Mouse (Mus musculus) thymus, adult 2 months (tissue): ENCODE data around the gene Rmi2.

Source experiments
- CTCF ChIP-seq: fragments of 200-500 bp; IDR thresholded peaks from 2 replicates; pipeline ENCODE4 v1.5.1; 2012; ENCODE audit warnings: mild to moderate bottlenecking, control low read depth, low read length, moderate library complexity, borderline replicate concordance; ENCODE audit not compliant: control insufficient read depth, poor library complexity, insufficient read depth; ENCODE audit errors: extremely low read depth
- POLR2A ChIP-seq: fragments of 200-500 bp; IDR thresholded peaks from 2 replicates; pipeline ENCODE4 v1.6.1; 2012; ENCODE audit warnings: mild to moderate bottlenecking, low read length, control low read depth, moderate library complexity; ENCODE audit not compliant: control insufficient read depth, poor library complexity, insufficient read depth; ENCODE audit errors: extremely low read depth

DNA sequence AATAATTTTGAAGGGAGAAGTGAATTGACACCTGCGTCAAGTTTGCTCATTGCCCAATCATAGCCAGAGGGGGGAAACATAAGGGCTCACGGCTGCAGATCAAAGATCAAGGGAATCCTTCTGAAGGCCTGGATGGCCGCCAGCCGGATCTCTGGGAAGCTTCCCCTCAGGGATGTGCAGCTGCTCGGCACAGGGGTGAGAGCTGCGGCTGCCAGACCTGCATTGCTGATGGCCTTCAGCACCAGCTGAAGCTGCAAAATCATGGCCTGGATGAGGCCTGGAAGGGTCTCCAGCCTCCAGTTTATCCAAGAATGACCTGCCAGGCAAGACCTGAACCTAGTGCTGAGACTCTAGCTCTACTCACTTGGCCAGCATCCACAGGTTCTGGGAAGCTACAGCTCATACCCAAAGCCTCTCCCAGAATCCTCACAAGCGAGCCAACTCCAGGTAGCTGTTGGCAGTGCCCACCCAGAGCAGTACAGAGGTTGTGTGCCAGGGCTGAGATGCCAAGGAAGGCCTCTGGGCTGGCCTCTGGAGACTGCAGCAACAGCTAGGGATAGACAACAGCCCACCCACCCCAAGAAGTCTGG, 90.8 kb downstream of the Rmi2 start:
- no peak for TF ChIP-seq POLR2A
- TF ChIP-seq CTCF, result no peak
